Mouse (Mus musculus): Measurements from ENCODE around the gene Cep128.
A peak's percentile ranks its signal among the peaks of the same experiment; 100 is the strongest.
"Not testable (repeated sequence)": the region's sequence is repeated elsewhere in the genome, so short reads cannot be mapped to it uniquely, and the experiment has no call there.

Cep128 gene

GRCm38 (mm10) chr12:91384281-91385017, at the start of gene Cep128, which contains the start of gene Tshr:
Gene Cep128, minus strand, starts transcription at chr12:91384409.
Gene Tshr, plus strand, starts transcription at chr12:91384563.
- DNase-seq = peak; percentile 95

- no peak for DNase-seq
Measured at GRCm38 (mm10) chr12:91427129-91427528, 42.9 kb upstream of the Cep128 start.

- no peak for DNase-seq
Measured at GRCm38 (mm10) chr12:91426499-91426898, 42.3 kb upstream of the Cep128 start.

GRCm38 (mm10) chr12:91423125-91423820, 39.1 kb upstream of the Cep128 start:
- peak; percentile 44 for DNase-seq

- no peak for DNase-seq
Measured at GRCm38 (mm10) chr12:91421272-91421671, 37.1 kb upstream of the Cep128 start.

GRCm38 (mm10) chr12:91418791-91419190, 34.6 kb upstream of the Cep128 start:
- peak; percentile 76 for DNase-seq

- DNase-seq = no peak
Measured at GRCm38 (mm10) chr12:91416828-91417227, 32.6 kb upstream of the Cep128 start.

- DNase-seq = no peak
Measured at GRCm38 (mm10) chr12:91415112-91415511, 30.9 kb upstream of the Cep128 start.

GRCm38 (mm10) chr12:91412461-91413182, 28.4 kb upstream of the Cep128 start:
- DNase-seq = no peak

GRCm38 (mm10) chr12:91410306-91410705, 26.1 kb upstream of the Cep128 start:
- no peak for DNase-seq

GRCm38 (mm10) chr12:91401049-91401352, 16.8 kb upstream of the Cep128 start:
- no peak for DNase-seq

- peak; percentile 83 for DNase-seq
Measured at GRCm38 (mm10) chr12:91400232-91401048, 16.2 kb upstream of the Cep128 start.

GRCm38 (mm10) chr12:91383516-91384264, 519 bp downstream of the Cep128 start:
- peak; percentile 35 for DNase-seq

GRCm38 (mm10) chr12:91369173-91369572, 15.0 kb downstream of the Cep128 start:
- no peak for DNase-seq

- no peak for DNase-seq
Measured at GRCm38 (mm10) chr12:91353783-91354182, 30.4 kb downstream of the Cep128 start.

GRCm38 (mm10) chr12:91338656-91339055, 45.6 kb downstream of the Cep128 start:
- not testable (repeated sequence) for DNase-seq

- DNase-seq = no peak
Measured at GRCm38 (mm10) chr12:91327527-91327926, 56.7 kb downstream of the Cep128 start.

- DNase-seq = peak; percentile 47
Measured at GRCm38 (mm10) chr12:91326104-91326503, 58.1 kb downstream of the Cep128 start.

GRCm38 (mm10) chr12:91315026-91315425, 69.2 kb downstream of the Cep128 start:
- DNase-seq = no peak

GRCm38 (mm10) chr12:91313974-91314587, 70.1 kb downstream of the Cep128 start:
- no peak for DNase-seq

- DNase-seq = no peak
Measured at GRCm38 (mm10) chr12:91312591-91312990, 71.6 kb downstream of the Cep128 start.

- DNase-seq = no peak
Measured at GRCm38 (mm10) chr12:91307733-91308132, 76.5 kb downstream of the Cep128 start.

Data from kidney, postnatal 10 days (tissue).